Mouse (Mus musculus): ENCODE data around the gene Slc10a7.
A peak's percentile ranks its signal among the peaks of the same experiment; 100 is the strongest.
"Not testable (repeated sequence)": the region's sequence is repeated elsewhere in the genome, so short reads cannot be mapped to it uniquely, and the experiment has no call there.

Gene Slc10a7

DNA sequence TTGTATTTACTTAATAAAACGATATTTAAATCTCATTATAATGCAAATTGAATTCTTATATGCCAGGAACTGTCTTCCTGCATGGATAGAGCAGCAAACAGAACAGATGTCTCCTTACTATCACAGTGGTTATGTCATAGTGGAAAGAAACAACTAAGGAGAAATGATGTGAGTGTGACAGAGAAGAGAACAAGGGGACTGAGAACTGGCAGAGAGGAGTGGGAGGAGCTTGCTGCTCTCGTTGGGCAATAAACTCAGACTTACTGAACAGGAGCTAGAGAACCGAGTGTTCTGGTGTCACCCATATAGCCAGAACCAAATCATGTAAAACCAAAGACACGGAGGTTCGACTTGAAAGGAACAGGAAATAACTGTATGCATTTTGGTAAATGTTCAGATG, 158.3 kb downstream of the Slc10a7 start:
- DNase-seq (ENCODE audit: low read depth, low spot score): no peak

- DNase-seq (ENCODE audit: low read depth, low spot score): no peak
Observed at GRCm38 (mm10) chr8:78668206-78668605, 159.1 kb downstream of the Slc10a7 start.

GRCm38 (mm10) chr8:78670241-78670640, 161.1 kb downstream of the Slc10a7 start:
- no peak for DNase-seq (ENCODE audit: low read depth, low spot score)

DNA sequence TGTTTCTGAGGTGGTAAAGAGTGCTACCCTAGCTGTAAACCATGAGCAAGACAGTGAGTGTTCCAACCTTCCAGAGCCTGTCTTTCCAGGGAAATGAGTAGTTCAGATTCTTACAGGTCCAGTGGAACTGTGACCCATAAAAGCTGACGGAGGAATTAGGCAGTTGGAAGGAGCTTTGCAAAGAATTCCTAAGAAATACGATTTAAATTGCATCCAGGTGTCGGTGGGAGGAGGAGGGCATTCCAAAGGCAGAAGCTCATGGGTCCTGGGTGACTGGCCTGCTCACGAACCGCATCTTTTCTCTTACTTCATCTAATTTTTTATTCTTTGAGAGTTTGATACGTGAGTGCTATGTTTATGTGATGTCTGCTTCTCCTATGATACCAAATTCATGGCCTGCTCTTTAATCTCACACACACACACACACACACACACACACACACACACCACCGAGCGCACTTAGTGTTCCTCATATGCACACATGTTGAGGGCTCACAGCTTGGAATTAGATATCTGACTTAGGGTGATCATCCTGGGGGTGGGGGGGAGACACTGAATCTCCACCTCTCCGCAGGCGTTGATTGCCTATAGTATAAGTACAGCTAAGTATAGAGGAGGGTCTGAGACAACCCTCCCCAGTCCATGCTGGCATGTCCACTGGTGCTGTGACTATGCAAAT, 169.5 kb downstream of the Slc10a7 start:
- DNase-seq (ENCODE audit: low read depth, low spot score): peak; percentile 75

DNA sequence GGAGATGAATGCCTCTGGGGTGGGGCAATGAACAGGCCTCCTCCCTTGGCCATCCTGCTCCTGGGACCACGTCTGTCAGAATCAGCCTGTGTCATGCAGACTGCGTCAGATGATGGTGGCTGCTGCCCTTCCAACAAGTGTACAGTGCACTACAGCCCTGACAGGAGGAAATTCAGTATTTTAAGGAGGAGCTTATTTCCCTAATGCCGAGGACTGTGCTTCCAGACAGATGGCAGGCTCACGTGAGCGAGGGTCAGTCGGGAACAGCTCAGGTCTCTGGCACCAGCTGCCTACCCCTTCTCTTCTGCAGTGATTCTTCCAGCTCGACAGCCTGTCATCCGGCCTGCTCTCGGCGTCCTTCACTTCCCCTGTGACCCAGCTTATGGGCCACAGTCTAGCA, 181.6 kb downstream of the Slc10a7 start:
- DNase-seq (ENCODE audit: low read depth, low spot score): no peak

- DNase-seq (ENCODE audit: low read depth, low spot score): no peak
Observed at GRCm38 (mm10) chr8:78698331-78698741, 189.2 kb downstream of the Slc10a7 start.

DNA sequence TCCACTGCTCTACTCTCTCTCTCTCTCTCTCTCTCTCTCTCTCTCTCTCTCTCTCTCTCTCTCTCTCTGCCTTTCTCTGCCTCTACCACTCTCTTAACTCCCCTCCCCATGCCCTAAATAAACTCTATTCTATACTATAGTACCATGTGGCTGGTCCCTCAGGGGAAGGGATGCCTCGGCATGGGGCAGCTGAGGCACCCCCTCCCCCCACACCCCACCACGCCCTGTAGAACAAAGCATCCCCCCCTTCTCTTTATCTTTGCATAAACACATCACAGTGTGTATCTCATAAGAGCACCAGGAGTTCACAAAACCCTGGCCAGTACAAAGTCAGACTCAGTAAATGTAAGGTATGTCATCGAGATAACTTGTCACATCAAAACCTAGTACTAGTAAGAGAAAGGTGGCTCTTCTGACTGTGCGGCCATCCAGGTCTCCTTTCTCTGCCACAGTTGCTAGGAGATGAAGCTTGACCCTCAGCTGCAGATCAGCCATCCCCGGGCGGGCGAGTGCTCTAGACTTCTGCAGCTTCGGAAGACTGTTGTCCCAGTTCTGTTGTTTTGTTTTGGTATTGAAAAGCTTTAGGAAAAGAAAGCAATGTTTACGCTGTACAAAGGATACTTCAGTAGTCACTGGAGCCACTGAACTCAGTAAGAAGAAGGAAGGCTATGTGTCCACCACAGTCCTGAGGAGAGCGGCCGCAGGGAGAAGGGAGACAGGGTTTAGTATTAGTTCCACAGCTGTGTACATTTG, 194.1 kb downstream of the Slc10a7 start:
- no peak for DNase-seq (ENCODE audit: low read depth, low spot score)

GRCm38 (mm10) chr8:78705980-78706379, 196.8 kb downstream of the Slc10a7 start:
- no peak for DNase-seq (ENCODE audit: low read depth, low spot score)

DNA sequence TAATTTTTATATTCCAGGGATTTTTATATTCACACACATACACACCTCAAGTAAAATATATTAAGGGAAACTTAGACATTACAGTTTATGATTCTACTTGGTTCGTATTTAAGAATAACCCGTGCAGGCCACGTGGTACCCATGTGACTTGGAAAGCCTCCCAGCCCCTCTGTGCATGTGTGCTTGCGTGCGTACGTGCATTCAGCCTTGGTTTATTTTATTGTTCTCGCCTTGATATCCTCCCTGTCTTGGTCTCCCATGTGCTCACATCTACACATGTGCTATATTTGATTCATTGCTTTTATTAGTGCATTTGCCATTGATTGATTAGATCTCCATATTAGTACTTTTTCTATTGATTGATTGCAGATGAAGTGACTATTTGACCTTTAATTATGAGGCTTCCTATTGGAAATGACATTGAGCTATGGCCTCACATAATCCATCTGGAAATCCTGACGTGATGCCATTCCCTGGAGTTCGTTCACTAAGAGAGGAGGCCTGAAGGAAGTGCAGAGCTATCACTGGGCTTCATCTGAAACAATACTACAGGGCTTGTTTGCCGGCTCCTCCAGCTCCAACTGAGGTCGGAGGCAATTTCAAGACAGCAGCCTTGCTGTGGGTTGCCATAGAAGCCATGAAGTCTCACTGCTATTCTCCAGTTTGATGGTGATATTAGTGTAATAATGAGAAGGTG, 200.9 kb downstream of the Slc10a7 start:
- no peak for DNase-seq (ENCODE audit: low read depth, low spot score)

DNA sequence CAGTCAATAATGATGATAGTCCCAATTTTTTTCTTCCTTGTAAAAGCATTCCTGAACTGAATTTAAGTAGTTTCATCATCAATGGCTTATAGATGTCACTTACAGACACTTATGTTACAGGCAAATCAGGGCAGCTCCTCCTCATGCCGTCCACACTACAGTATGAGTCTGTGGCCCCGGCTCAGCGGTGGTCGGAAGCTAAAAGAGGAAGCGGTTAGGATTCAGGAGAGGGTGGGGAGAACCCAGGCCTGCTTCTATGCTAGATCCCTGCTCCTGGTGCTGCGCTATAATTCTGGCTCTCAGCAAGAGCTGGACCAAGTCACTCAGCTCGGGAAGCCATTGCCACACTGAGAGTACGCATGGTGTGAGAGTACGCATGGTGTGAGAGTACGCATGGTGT, 201.8 kb downstream of the Slc10a7 start:
- DNase-seq (ENCODE audit: low read depth, low spot score): no peak

- no peak for DNase-seq (ENCODE audit: low read depth, low spot score)
Observed at GRCm38 (mm10) chr8:78714880-78715279, 205.7 kb downstream of the Slc10a7 start.

DNA sequence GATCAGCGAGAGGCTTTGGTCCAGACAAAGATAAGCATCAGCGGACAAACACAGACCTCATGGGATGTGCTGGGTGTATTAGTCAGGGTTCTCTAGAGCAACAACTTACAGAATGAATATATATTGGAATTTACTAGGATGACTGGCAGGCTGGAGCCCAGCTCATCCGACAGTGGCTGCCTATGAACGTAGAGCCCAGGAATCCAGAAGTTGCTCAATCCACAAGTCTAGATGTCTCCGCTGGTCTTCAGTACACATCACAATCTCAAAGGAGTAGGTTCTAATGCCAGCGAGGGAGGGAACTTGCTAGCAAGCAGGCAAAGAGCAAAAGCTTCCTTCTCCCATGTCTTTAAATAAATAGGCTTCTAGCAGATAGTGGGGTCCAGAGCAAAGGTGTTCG, 207.4 kb downstream of the Slc10a7 start:
- no peak for DNase-seq (ENCODE audit: low read depth, low spot score)

GRCm38 (mm10) chr8:78717191-78717590, 208.0 kb downstream of the Slc10a7 start:
- not testable (repeated sequence) for DNase-seq (ENCODE audit: low read depth, low spot score)

DNA sequence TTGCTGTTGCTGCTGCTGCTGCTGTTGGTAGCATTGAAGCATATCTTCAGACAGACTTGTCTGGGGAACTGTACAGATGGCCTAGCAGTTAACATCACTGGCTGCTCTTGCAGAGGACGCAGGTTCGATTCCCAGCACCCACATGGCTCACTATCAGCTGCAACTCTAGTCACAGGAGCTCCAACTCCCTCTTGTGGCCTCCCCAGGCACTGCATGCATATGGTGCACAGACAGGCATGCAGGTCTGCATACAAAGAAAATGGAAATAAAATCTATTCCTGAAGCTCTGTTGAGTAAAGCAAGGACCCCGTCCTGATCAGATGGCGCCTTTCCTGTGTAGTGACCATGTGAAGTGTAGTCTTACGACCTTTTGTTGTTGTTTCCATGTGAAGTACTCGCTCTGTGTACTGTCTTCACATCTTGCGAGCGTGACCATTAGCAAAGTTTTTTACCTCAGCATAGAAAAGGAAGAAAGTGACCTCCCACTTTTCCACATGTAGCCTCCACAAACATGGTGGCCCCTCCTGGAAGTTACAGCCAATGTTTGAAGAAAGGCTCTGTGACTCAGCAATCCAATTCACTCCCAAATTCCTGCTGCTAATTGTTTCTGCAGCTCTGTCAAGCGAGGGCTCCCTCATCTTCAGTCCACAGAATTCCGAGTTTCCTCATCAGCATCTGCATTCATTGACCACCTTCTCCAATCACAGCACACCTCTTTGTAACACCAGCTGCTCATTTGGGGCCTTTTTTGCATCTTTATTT, 210.3 kb downstream of the Slc10a7 start:
- no peak for DNase-seq (ENCODE audit: low read depth, low spot score)

DNA sequence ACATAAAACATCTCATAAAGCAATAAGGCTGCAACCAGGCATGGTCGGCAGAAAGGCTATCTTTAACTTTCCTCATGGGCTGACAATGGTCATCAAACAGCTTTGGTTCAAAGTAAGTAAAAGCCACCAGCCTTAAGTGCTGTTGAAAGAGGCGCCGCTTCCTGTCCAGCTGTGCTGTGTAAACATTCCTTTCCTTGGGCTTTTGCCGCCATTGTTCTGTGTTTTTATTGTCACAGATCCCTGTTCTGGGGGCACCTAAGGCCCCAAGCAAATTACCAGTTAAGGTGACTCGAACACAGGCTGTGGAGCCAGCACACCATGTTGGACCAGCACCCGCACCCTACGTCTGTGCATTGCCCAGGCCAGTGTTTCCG, 210.9 kb downstream of the Slc10a7 start:
- DNase-seq (ENCODE audit: low read depth, low spot score): no peak

DNA sequence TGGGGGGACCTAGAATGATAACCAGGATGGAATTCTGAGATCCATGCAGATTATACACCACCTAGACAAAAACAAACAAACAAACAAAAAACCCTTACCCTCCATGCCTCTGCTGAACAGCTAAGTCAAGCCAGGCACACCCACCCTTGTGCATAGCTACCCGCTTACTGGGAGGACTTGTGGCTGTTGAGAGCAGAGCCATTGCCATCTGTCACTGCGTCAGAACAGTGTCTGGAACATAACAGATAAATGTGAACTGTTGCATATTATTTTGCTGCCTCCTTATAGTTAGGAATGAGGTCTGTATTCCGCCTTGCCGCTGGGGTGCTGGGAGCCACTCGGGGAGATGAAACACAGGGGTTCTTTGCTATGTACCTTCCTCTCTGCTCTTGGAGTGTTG, 212.4 kb downstream of the Slc10a7 start:
- DNase-seq (ENCODE audit: low read depth, low spot score): no peak

DNA sequence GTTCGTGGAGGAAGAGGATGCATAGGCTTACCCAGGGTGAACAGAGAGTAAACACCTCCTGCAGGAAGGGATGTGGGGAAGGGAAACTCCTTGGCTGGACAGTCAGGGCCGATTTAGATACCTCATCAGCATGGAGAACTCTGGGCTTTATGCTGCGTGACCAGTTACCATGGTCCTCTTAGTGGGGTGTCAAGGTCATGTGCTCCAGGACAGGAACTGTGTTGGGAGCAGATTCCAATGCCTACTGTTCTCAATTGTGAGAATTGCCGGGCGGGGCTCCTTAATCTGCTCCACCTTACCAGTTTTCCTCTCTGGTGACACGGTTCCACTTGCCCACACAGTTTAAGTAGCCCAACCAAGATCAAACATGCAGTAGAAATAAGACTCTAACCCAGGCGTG, 213.1 kb downstream of the Slc10a7 start:
- DNase-seq (ENCODE audit: low read depth, low spot score): no peak

DNA sequence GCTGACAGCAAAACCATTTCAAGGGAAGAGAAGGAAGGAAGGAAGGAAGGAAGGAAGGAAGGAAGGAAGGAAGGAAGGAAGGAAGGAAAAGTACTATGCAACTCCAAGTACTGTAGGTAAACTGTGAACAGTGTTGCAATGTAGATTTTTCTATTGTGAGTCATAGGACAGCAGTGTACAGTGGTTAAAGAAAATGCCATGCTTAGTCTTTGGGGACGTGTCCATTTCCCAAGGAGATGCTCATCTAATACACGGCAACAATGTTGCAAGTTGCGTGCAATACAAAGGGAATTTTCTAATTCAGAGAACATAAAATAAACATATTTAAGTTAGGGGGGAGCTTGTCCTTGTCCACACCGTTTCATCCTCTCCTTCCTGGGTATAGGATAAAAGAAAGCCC, 215.7 kb downstream of the Slc10a7 start:
- no peak for DNase-seq (ENCODE audit: low read depth, low spot score)

DNA sequence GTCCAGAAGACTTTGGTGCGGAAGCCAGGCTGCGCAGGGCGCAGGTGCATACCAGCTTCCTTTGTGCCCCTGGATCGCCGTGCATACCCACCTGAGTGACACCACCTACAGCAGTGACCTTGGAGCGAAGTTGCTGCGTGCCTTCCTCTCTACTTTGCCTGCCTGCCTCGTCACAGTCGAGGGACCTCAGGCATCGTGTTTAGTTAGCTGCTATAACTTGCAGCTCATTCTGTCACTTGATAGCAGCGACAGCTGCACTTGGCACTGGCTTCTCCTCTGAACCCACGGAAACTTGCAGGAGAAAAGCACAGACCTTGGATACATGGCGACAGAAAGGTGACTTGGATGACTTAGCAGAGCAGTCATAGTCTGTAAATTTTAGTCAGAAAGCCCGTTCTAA, 219.1 kb downstream of the Slc10a7 start:
- DNase-seq (ENCODE audit: low read depth, low spot score): no peak

- no peak for DNase-seq (ENCODE audit: low read depth, low spot score)
Observed at GRCm38 (mm10) chr8:78732410-78732809, 223.3 kb downstream of the Slc10a7 start.

DNA sequence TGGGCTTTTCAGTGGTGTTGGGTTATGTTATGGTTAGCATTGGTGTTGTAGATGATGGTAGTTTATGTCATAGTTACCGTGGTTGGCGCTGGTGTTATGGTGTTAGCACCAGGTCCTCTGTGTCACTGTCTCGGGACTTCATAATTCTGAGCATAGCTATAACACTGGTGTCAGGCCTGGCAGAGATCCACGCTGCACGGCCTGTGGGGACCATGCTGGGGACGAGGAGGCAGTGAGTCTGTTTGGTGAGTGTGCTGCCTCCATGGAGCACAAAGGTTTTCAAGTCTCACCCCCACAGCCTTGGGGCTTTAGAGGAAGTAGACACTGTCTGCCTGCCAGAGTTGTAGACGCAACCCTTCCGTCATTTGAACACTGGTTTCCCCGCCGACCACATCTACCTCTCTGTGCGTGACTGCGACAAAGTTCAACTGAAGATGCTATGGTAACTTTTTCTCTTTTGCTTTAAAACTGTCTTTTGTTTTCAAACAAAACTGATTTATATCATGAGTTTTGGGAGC, 223.9 kb downstream of the Slc10a7 start:
- DNase-seq (ENCODE audit: low read depth, low spot score): no peak

Data from forelimb bud, embryonic 11.5 days (tissue).